Mouse (Mus musculus): ENCODE measurements at regions not wholly inside any gene's neighbourhood (a gene's known extent, or its start where the extent isn't known, plus 50 kb on each side); places are given as distances from the start of the nearest gene placed in this dataset.
"Not testable (repeated sequence)": the region's sequence is repeated elsewhere in the genome, so short reads cannot be mapped to it uniquely, and the experiment has no call there.

- DNase-seq: no peak
Measured at GRCm38 (mm10) chr10:57001723-57002110, 484.5 kb upstream of the Hsf2 start.

GRCm38 (mm10) chr10:57037641-57038040 lies 448.5 kb upstream of the Hsf2 start:
- no peak for DNase-seq

GRCm38 (mm10) chr10:57040201-57040600 lies 446.0 kb upstream of the Hsf2 start:
- DNase-seq: no peak

- peak; percentile 15 for DNase-seq
Measured at GRCm38 (mm10) chr10:57046021-57046420, 440.2 kb upstream of the Hsf2 start.

- DNase-seq: peak; percentile 56
Measured at GRCm38 (mm10) chr10:57046891-57047290, 439.3 kb upstream of the Hsf2 start.

GRCm38 (mm10) chr10:57047719-57048118 lies 438.5 kb upstream of the Hsf2 start:
- peak; percentile 15 for DNase-seq

GRCm38 (mm10) chr10:57053375-57053774 lies 432.8 kb upstream of the Hsf2 start:
- DNase-seq: not testable (repeated sequence)

- no peak for DNase-seq
Measured at GRCm38 (mm10) chr10:57090131-57090530, 396.1 kb upstream of the Hsf2 start.

- DNase-seq: no peak
Measured at GRCm38 (mm10) chr10:57095920-57096319, 390.3 kb upstream of the Hsf2 start.

GRCm38 (mm10) chr10:57113359-57113758 lies 372.8 kb upstream of the Hsf2 start:
- no peak for DNase-seq

- DNase-seq: peak; percentile 12
Measured at GRCm38 (mm10) chr10:57114696-57115271, 371.4 kb upstream of the Hsf2 start.

GRCm38 (mm10) chr10:57121514-57121913 lies 364.7 kb upstream of the Hsf2 start:
- DNase-seq: no peak

- DNase-seq: no peak
Measured at GRCm38 (mm10) chr10:57127185-57127584, 359.0 kb upstream of the Hsf2 start.

GRCm38 (mm10) chr10:57156426-57156825 lies 329.8 kb upstream of the Hsf2 start:
- DNase-seq: no peak

- DNase-seq: no peak
Measured at GRCm38 (mm10) chr10:57156912-57157311, 329.3 kb upstream of the Hsf2 start.

- no peak for DNase-seq
Measured at GRCm38 (mm10) chr10:57160546-57160945, 325.6 kb upstream of the Hsf2 start.

- no peak for DNase-seq
Measured at GRCm38 (mm10) chr10:57163359-57163758, 322.8 kb upstream of the Hsf2 start.

- peak; percentile 63 for DNase-seq
Measured at GRCm38 (mm10) chr10:57183560-57183959, 302.6 kb upstream of the Hsf2 start.

GRCm38 (mm10) chr10:57210701-57211100 lies 275.5 kb upstream of the Hsf2 start:
- no peak for DNase-seq

- no peak for DNase-seq
Measured at GRCm38 (mm10) chr10:57231117-57231516, 255.1 kb upstream of the Hsf2 start.

GRCm38 (mm10) chr10:57281220-57281619 lies 205.0 kb upstream of the Hsf2 start:
- no peak for DNase-seq

GRCm38 (mm10) chr10:57282896-57283295 lies 203.3 kb upstream of the Hsf2 start:
- DNase-seq: no peak

- DNase-seq: no peak
Measured at GRCm38 (mm10) chr10:57291596-57291995, 194.6 kb upstream of the Hsf2 start.

GRCm38 (mm10) chr10:57313799-57314198 lies 172.4 kb upstream of the Hsf2 start:
- DNase-seq: no peak

GRCm38 (mm10) chr10:57317067-57317466 lies 169.1 kb upstream of the Hsf2 start:
- DNase-seq: no peak

Data from adrenal gland, postnatal 14 days (tissue).